Mouse (Mus musculus): ENCODE measurements around the gene Numbl.

The Numbl gene

DNA sequence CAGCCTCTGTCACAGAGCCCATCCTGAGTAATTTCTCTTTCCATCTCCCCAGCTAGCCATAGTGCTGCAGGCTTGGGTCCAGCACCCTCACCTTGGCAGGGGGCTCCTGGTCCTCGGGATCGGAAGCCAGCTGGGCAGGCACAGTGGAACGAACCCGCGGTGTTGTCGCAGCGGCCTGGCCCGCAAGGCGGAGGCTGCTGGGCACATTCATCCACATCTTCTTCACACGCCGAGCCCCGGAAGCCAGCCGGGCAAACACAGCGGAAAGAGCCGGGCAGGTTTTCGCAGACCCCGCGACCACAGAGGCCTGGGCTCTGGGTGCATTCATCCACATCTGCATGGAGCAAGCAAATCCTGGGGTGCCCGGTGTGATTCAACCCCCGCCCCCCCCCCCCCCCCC, 66.7 kb downstream of the Numbl start:
- no peak for DNase-seq (ENCODE audit: low read depth, low spot score)

DNA sequence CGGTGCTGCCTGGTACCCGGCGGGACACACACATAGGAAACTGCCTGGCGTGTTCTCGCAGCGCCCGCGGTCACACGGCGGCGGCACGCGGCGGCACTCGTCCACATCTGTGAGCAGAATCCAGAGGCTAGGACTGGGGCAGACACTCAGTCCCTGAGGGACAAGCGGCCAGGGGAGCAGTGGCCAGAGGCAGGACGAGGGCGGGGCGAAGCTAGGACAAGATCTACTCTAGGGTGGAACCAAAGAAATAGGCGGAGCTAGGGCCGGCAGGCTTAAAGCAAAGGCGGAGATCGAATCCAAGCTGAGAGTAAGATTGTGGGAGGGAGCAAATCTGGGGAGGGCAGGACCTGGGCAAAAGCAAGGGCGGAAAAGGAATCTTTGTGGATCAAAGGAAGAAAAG, 67.5 kb downstream of the Numbl start:
- peak; percentile 96 for DNase-seq (ENCODE audit: low read depth, low spot score)

DNA sequence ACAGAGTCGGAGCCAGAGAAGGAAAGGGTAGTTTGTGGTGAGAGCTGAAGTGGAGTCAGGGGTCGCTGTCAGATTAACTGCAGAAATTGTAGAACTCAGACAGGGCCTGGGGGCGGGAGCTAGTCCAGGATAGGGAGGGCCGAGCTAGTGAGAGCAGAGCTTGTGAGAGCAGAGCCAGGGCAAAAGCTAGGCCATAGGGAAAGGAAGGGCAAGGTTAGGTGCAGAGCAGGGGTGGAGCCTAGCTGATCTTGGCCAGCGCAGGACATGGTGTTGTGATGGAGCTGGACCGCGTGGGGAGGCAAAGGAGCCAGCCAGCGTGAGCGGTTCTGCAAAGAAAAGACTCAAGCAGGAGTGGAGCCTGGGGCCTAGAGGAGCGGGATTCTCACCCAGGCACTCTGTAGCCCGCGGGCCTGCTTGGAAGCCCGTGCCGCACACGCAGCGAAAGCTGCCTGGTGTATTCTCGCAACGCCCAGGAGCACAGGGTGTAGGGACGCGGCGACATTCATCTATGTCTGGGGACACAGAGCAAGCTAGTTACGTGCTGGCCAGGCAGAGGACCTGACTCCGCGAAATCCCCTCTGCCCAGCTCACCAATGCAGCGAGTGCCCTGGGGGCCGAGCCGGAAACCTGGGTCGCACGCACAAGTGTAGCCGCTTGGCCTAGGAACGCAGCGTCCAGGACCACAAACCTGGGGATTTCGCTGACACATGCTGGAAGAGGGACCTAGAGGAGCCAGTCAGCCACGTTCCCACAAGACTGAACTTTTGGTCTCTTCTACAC, 68.1 kb downstream of the Numbl start:
- peak; percentile 94 for DNase-seq (ENCODE audit: low read depth, low spot score)

DNA sequence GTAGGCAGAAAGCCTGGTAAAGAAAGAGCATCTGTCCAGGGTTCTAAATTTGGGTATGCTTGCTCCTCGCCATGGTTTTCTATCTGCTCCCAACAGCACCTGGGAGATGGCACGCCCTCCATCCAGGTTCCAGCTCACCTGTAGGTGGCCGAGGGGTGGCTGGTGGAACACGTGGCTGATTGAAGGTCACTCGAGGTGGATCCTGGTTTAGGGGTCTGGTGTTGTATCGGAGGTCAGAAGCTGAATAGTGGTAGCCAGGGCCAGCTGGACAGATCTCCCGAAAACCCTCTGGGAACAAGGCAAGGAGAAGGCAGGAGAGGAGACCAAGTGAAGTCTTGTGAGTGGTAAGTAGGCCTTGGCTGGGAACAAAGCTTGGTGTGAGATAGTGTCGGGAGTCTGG, 69.3 kb downstream of the Numbl start:
- DNase-seq (ENCODE audit: low read depth, low spot score): no peak

DNA sequence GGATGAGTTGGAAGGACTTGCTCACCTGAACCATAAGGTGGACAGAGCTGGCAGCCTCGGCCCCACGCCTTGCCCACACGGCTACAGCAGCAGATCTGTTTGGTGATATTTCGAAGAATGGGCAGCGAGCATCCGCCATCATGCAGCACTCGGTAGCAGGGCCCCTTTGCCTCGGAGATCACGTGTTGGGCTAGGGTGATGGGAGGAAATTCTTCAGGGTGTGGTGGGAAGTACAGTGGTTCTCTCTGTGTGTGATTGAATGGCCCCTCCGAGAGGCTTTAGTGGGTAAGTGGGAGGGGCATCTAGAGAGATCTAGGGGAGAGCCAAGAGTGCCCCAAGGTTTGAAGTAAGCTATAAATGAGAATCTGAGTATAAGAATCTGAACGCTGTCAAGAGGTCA, 69.9 kb downstream of the Numbl start:
- peak; percentile 87 for DNase-seq (ENCODE audit: low read depth, low spot score)

DNA sequence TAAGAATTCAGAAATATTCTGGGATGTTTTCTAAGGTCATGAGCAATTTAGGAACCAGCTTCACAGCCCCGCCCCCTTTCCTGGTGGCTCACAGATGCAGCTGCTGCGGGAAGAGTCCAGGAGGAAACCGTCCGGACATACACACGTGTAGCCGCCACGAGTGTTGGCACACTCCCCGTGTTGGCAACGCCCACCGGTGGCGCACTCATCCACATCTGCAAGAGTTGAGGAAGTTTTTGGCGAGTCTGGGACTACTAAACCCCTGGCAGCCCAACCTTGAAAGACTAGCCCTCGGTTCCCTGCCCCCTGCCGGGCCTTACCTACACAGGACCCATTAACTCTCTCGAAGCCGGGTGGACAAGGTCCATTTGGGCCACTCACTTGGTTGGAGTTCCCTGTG, 70.4 kb downstream of the Numbl start:
- DNase-seq (ENCODE audit: low read depth, low spot score): peak; percentile 58

DNA sequence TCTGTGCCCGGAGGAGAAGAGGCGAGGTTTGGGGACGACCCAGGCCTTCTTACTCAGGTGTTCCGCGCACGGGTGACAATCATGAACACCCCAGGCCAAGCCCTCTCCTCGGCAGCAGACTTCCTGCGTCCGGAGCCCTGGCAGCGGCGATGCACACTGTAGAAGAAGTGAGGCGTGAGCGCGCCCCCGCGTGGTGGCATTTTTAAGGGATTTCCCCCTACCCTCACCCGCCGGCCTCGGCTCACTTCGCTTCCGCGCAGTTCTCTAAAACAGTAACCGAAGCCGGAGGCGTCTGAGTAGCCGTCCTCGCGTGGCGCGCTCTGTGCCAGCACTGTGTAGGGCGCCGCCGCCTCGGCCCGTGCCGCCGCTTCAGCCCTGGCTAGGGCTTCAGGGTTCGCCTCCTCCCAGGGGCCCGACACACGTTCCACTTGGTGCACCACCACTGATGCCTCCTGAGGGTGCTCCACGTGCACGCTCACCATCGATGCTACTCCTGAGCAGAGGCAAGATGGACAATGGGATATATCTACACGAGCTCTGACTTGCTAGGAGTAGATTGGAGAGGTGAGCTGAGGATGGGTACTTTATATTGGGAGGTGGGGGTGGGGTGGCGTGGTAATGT, 71.2 kb downstream of the Numbl start:
- peak; percentile 90 for DNase-seq (ENCODE audit: low read depth, low spot score)

DNA sequence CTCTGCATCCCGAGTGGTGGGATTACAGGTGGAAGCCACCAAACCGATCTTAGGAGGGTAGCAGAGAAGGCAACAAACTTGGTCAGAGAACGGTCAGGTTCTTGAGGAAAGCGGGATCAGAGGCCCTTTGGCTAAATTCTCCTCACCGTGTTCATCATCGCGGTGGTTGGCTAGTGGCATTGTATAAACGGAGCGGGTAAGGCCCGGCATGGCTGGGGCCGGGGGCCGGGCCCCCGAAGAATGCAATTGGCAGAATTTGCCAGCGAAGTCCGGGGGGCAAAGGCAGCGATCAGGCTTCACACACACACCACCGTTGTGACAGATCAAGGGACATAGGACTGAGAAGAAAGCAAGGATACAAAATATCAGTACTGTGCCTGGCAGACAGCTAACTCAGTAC, 71.7 kb downstream of the Numbl start:
- no peak for DNase-seq (ENCODE audit: low read depth, low spot score)

DNA sequence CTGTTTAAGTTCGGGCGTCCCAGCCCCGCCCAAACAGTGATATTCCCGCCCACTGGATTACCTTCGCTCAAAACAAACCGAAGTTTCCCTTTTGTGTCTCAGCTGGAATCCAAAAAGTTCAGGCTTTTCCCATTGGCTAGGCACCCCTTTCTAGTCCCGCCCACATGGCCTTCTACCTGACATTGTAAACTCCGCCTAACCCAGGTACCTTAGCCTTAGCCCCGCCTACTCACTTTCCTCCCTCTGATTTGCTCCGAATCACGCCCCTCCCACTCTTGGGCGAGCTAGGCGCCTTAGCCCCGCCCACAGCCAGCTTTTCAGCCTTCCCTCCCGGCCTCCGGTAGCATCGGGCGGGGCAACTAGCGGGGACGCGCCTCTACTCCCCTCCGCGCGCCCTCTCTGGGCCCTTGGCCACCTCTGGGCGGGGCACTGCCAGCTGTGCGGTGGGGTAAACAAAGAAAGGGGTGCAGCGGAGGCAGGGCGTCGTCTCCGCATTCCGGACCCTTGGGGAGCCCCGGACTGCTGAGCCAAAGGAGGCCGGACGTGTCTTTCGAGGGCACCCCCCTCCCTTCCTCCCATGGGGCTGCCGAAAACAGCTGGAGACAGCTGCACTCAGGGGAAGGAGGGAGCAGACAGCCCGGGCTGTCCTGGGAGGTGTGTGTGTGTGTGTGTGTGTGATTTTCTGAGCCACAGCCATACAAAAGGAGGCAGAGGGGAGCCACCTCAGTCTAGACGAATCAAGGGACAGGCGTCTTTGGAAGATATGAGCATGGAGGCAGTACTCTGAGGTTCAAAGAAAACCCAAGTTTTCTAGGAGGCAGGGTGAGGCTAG, 72.7 kb downstream of the Numbl start:
- DNase-seq (ENCODE audit: low read depth, low spot score): peak; percentile 100

DNA sequence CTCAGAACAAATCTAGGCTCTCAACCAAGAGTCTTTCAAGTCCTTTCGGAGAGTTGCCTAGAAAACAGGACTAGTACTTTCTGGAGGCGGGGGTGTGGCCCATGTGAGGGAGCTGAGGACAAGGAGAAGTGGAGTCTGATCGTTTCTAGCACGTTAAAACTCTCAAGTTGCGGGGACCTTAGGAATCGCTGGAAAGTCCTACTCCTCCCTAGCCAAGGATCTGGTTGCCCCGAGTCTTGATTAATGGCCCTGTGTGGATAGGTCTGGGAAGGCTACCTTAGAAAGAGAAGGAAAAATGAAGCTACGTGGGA, 73.3 kb downstream of the Numbl start:
- DNase-seq (ENCODE audit: low read depth, low spot score): no peak
